Mouse (Mus musculus) megakaryocyte, adult 5-6 weeks (primary cell): ENCODE data around the gene Rab7. TPM values are rescaled to one million over a fixed set of nuclear protein-coding genes. Genes with fewer than 3 reads are reported as not detected.

Experiments used
- total RNA-seq, 2 experiments: library from RNA; stranded (forward) in 1 of 2; stranded (reverse) in 1 of 2; fragments of 153-499, 151-499 nt in 1 of 2; fragments of 221-1000, 200-1000 nt in 1 of 2; gene quantifications; 2 replicates each; pipeline versions ENCODE4 v1.2.3 to v1.2.4; 2015 to 2017

The Rab7 gene
- total RNA-seq, 2 experiments from 2014 or later: 132 to 429 TPM

Other genes starting within 250 kb of the Rab7 start
- gene Rab43, start 233.1 kb downstream of the Rab7 start, total RNA-seq (2015): 36.4 and 40.7 TPM in 2 replicates
- gene Rab43, start 233.1 kb downstream of the Rab7 start, total RNA-seq (2017): 12.7 and 13.3 TPM in 2 replicates
- 2.5 and 6.0 TPM in 2 replicates for gene Gm45140, start 209.5 kb downstream of the Rab7 start, total RNA-seq (2015)
- gene Gm45140, start 209.5 kb downstream of the Rab7 start, total RNA-seq (2017): 25.6 and 28.7 TPM in 2 replicates
- 10.2 and 16.7 TPM in 2 replicates for gene Isy1, start 206.5 kb downstream of the Rab7 start, total RNA-seq (2015)
- gene Isy1, start 206.5 kb downstream of the Rab7 start, total RNA-seq (2017): 94.0 and 120 TPM in 2 replicates
- 264 and 268 TPM in 2 replicates for gene Cnbp, start 194.2 kb downstream of the Rab7 start, total RNA-seq (2015)
- 389 and 399 TPM in 2 replicates for gene Cnbp, start 194.2 kb downstream of the Rab7 start, total RNA-seq (2017)
- gene Copg1, start 157.5 kb downstream of the Rab7 start, total RNA-seq (2015): 25.8 and 29.6 TPM in 2 replicates
- 47.1 and 50.8 TPM in 2 replicates for gene Copg1, start 157.5 kb downstream of the Rab7 start, total RNA-seq (2017)
- 4.9 and 10.1 TPM in 2 replicates for gene Hmces, start 131.3 kb downstream of the Rab7 start, total RNA-seq (2015)
- 13.4 and 15.2 TPM in 2 replicates for gene Hmces, start 131.3 kb downstream of the Rab7 start, total RNA-seq (2017)
- 0.11 and 0.14 TPM in 2 replicates for gene H1fx, start 63.6 kb downstream of the Rab7 start, total RNA-seq (2015)
- gene H1fx, start 63.6 kb downstream of the Rab7 start, total RNA-seq (2017): not detected in 2 replicates
- 56.6 and 67.2 TPM in 2 replicates for gene Rpn1, start 39.2 kb upstream of the Rab7 start, total RNA-seq (2015)
- 130 and 142 TPM in 2 replicates for gene Rpn1, start 39.2 kb upstream of the Rab7 start, total RNA-seq (2017)
- 21.4 and 22.3 TPM in 2 replicates for gene Gata2, start 148.6 kb upstream of the Rab7 start, total RNA-seq (2015)
- 11.3 and 13.5 TPM in 2 replicates for gene Gata2, start 148.6 kb upstream of the Rab7 start, total RNA-seq (2017)
- gene Dnajb8, start 177.0 kb upstream of the Rab7 start, total RNA-seq (2015): not detected in 2 replicates
- not detected in 2 replicates for gene Dnajb8, start 177.0 kb upstream of the Rab7 start, total RNA-seq (2017)